Mouse (Mus musculus) left cerebral cortex, postnatal 10 days (tissue): ENCODE results near the gene Bag6. TPM values are rescaled to one million over a fixed set of nuclear protein-coding genes. Genes with fewer than 3 reads are reported as not detected.

Experiments
- DNase-seq, 2 experiments: peaks; one replicate each; pipeline ENCODE4 v3.0.0; 2021 to 2022; ENCODE audit warnings: low spot score in 2 of 2, mixed read lengths in 1 of 2; ENCODE audit errors: extremely low spot score in 1 of 2
- intact Hi-C: fragments of 180-260 bp; cut with DNase I; formaldehyde crosslinking; loops from one replicate; pipeline ENCODE4 v1.15.1; 2025
- microRNA-seq: library from miRNA; unstranded; fragments of <30 nt; microRNA quantifications from one replicate; pipeline ENCODE4 v1.2.0, GENCODE M21; 2022
- total RNA-seq, 2 experiments: library from RNA; stranded (reverse); gene quantifications; 2 replicates each; pipeline ENCODE4 v1.2.3; 2021

The Bag6 gene
- total RNA-seq, 2 experiments from 2014 or later = 297 to 299 TPM

- intact Hi-C loops = no loop called here
- no peak for DNase-seq
These were observed 45.1 kb downstream of the Bag6 start for GRCm38 (mm10) chr17:35180093-35180492.

- intact Hi-C loops = no loop called here
- DNase-seq = peak in 1 of 2 experiments; percentile 75
These were observed 50.9 kb downstream of the Bag6 start for GRCm38 (mm10) chr17:35185639-35186611.

- no peak for DNase-seq
- intact Hi-C loops = no loop called here
These were observed 51.7 kb downstream of the Bag6 start for GRCm38 (mm10) chr17:35186681-35187080.

- DNase-seq = no peak
- intact Hi-C loops = no loop called here
These were observed 52.4 kb downstream of the Bag6 start for GRCm38 (mm10) chr17:35187345-35187744.

- intact Hi-C loops = no loop called here
These were observed 53.1 kb downstream of the Bag6 start, which contains the start of gene Lst1 for GRCm38 (mm10) chr17:35187959-35188610. Lst1 (minus strand) TSS chr17:35188439.

GRCm38 (mm10) chr17:35189186-35189585 lies 54.2 kb downstream of the Bag6 start:
- no peak for DNase-seq
- intact Hi-C loops = no loop called here

More at GRCm38 (mm10) chr17:35187959-35188610, 53.1 kb downstream of the Bag6 start, which contains the start of gene Lst1:
- no peak for DNase-seq

GRCm38 (mm10) chr17:35190096-35190495 lies 55.1 kb downstream of the Bag6 start:
- intact Hi-C loops = no loop called here
- no peak for DNase-seq

- intact Hi-C loops = no loop called here
- DNase-seq = no peak
These were observed 56.7 kb downstream of the Bag6 start for GRCm38 (mm10) chr17:35191723-35192122.

- DNase-seq = no peak
- intact Hi-C loops = no loop called here
These were observed 57.9 kb downstream of the Bag6 start for GRCm38 (mm10) chr17:35192924-35193323.

GRCm38 (mm10) chr17:35193881-35194843 lies 59.2 kb downstream of the Bag6 start, which contains the start of gene Ltb:
Ltb (plus strand) TSS chr17:35194439.
- DNase-seq = no peak

GRCm38 (mm10) chr17:35194844-35195630 lies 60.1 kb downstream of the Bag6 start:
- DNase-seq = no peak
- intact Hi-C loops = no loop called here

More at GRCm38 (mm10) chr17:35193881-35194843, 59.2 kb downstream of the Bag6 start, which contains the start of gene Ltb:
- intact Hi-C loops = no loop called here

- intact Hi-C loops = no loop called here
- peak; percentile 70 to 90 for DNase-seq
These were observed 60.8 kb downstream of the Bag6 start for GRCm38 (mm10) chr17:35195631-35196320.

GRCm38 (mm10) chr17:35196321-35196641 lies 61.3 kb downstream of the Bag6 start:
- intact Hi-C loops = no loop called here
- no peak for DNase-seq

Small RNAs within 50 kb of the gene (microRNA-seq; reads per million reads assigned to microRNA genes)
- gene Mir6973a = not detected

Other genes starting within 250 kb of the Bag6 start
- 1 to 10 TPM; 2.1 to 2.9 TPM for gene C2, start 236.9 kb upstream of the Bag6 start, total RNA-seq
- gene Ehmt2, start 236.7 kb upstream of the Bag6 start, total RNA-seq = 100 to 1,000 TPM; 174 to 181 TPM
- under 1 TPM; 0.14 to 0.30 TPM for gene Slc44a4, start 220.7 kb upstream of the Bag6 start, total RNA-seq
- gene Neu1, start 203.9 kb upstream of the Bag6 start, total RNA-seq = 10 to 100 TPM; 23.8 to 27.3 TPM
- 1 to 10 TPM; 1.2 to 2.0 TPM for gene Hspa1b, start 175.9 kb upstream of the Bag6 start, total RNA-seq
- not detected for gene Gm20481, start 165.3 kb upstream of the Bag6 start, total RNA-seq
- 1 to 10 TPM; 3.0 to 5.4 TPM for gene Hspa1a, start 163.0 kb upstream of the Bag6 start, total RNA-seq
- under 1 TPM in 1 of 2 experiments, not detected in 1; 0.20 TPM for gene Hspa1l, start 162.5 kb upstream of the Bag6 start, total RNA-seq
- 10 to 100 TPM; 25.4 to 27.2 TPM for gene Lsm2, start 153.3 kb upstream of the Bag6 start, total RNA-seq
- 10 to 100 TPM; 55.1 to 56.7 TPM for gene Vars, start 134.2 kb upstream of the Bag6 start, total RNA-seq
- under 1 TPM; 0.18 to 0.19 TPM for gene Vwa7, start 118.6 kb upstream of the Bag6 start, total RNA-seq
- 1 to 10 TPM in 1 of 2 experiments, under 1 TPM in 1; 0.83 to 1.0 TPM for gene Sapcd1, start 107.2 kb upstream of the Bag6 start, total RNA-seq
- gene Msh5, start 88.4 kb upstream of the Bag6 start, total RNA-seq = under 1 TPM; 0.81 to 0.97 TPM
- 10 to 100 TPM; 14.3 to 15.8 TPM for gene Clic1, start 85.2 kb upstream of the Bag6 start, total RNA-seq
- gene Ddah2, start 76.1 kb upstream of the Bag6 start, total RNA-seq = 10 to 100 TPM; 26.3 to 31.1 TPM
- gene Ly6g6c, start 69.8 kb upstream of the Bag6 start, total RNA-seq = not detected
- not detected for gene Mpig6b, start 69.0 kb upstream of the Bag6 start, total RNA-seq
- gene Ly6g6e, start 58.3 kb upstream of the Bag6 start, total RNA-seq = 1 to 10 TPM; 1.6 to 2.3 TPM
- gene Ly6g6d, start 57.1 kb upstream of the Bag6 start, total RNA-seq = 1 to 10 TPM in 1 of 2 experiments, not detected in 1; 1.1 TPM
- gene Ly6g6f, start 49.6 kb upstream of the Bag6 start, total RNA-seq = not detected
- 10 to 100 TPM; 84.4 to 91.5 TPM for gene Abhd16a, start 45.9 kb upstream of the Bag6 start, total RNA-seq
- gene Ly6g5c, start 26.9 kb upstream of the Bag6 start, total RNA-seq = not detected
- under 1 TPM; 0.58 to 0.81 TPM for gene Ly6g5b, start 19.8 kb upstream of the Bag6 start, total RNA-seq
- 10 to 100 TPM; 13.2 to 17.7 TPM for gene Gpank1, start 13.7 kb upstream of the Bag6 start, total RNA-seq
- gene Csnk2b, start 13.1 kb upstream of the Bag6 start, total RNA-seq = 100 to 1,000 TPM; 196 to 210 TPM
- 10 to 100 TPM; 23.8 to 24.6 TPM for gene D17H6S53E, start 8.8 kb upstream of the Bag6 start, total RNA-seq
- under 1 TPM in 1 of 2 experiments, not detected in 1; 0.34 TPM for gene Apom, start 3.1 kb upstream of the Bag6 start, total RNA-seq
- 100 to 1,000 TPM; 261 to 270 TPM for gene Prrc2a, start 29.7 kb downstream of the Bag6 start, total RNA-seq
- 10 to 100 TPM in 1 of 2 experiments, 1 to 10 TPM in 1; 8.0 to 12.5 TPM for gene Aif1, start 40.9 kb downstream of the Bag6 start, total RNA-seq
- gene Lst1, start 53.3 kb downstream of the Bag6 start, total RNA-seq = 10 to 100 TPM; 13.7 to 14.9 TPM
- gene Ltb, start 59.3 kb downstream of the Bag6 start, total RNA-seq = 1 to 10 TPM in 1 of 2 experiments, under 1 TPM in 1; 0.77 to 1.4 TPM
- under 1 TPM in 1 of 2 experiments, not detected in 1; 0.19 TPM for gene Tnf, start 66.8 kb downstream of the Bag6 start, total RNA-seq
- 1 to 10 TPM in 1 of 2 experiments, under 1 TPM in 1; 0.51 to 1.1 TPM for gene Lta, start 70.2 kb downstream of the Bag6 start, total RNA-seq
- gene Gm16181, start 85.7 kb downstream of the Bag6 start, total RNA-seq = not detected
- 100 to 1,000 TPM; 329 to 351 TPM for gene Atp6v1g2, start 98.5 kb downstream of the Bag6 start, total RNA-seq
- 10 to 100 TPM; 12.7 to 14.6 TPM for gene Nfkbil1, start 100.6 kb downstream of the Bag6 start, total RNA-seq
- 100 to 1,000 TPM; 255 to 261 TPM for gene Ddx39b, start 106.6 kb downstream of the Bag6 start, total RNA-seq
- gene H2-D1, start 127.6 kb downstream of the Bag6 start, total RNA-seq = 10 to 100 TPM; 18.2 to 21.5 TPM
- gene H2-Q1, start 185.2 kb downstream of the Bag6 start, total RNA-seq = under 1 TPM; 0.67 to 0.81 TPM
- gene H2-Q2, start 207.1 kb downstream of the Bag6 start, total RNA-seq = 1 to 10 TPM; 1.7 to 1.8 TPM
- 1 to 10 TPM in 1 of 2 experiments, under 1 TPM in 1; 0.56 to 1.4 TPM for gene H2-Q4, start 244.4 kb downstream of the Bag6 start, total RNA-seq